Mouse (Mus musculus): ENCODE results near the gene Smg7. TPM values are rescaled to one million over a fixed set of nuclear protein-coding genes. Genes with fewer than 3 reads are reported as not detected.
A peak's percentile ranks its signal among the peaks of the same experiment; 100 is the strongest.

Gene Smg7
- polyA plus RNA-seq, 1 experiment, result 46.0 TPM

DNA sequence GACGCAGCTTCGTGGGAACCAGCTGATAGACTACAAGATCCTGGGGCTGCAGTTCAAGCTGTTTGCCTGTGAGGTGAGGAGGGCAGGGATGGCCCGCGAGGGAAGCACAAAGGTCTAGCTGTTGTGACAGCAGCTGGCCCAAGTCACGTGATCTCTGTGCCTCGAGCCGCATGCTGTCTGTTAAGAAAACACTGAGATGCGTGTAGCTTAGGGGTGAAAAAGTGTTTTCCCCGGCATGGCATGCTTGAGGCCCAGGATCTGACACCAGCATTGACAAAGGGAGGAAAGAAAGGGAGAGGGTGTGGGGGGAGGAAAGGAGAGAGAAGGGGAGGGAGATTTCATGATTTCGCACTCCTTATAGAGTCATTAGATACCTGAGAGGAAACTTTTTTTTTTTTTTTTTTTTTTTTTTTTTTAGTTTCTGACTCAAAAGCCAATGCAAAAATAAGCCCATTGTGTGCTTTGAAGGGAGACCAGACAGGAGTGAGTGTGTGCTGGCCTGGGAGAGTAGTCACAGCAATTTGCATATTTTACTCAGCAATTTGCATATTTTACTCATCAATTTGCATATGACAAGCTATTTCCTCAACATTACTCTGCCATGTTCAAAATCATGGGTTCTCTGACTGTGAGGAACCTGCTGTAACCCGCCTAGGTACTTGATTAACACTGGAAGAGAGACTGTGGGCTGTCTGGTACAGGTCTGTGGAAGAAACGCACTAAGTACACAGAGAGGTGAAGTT, 85.2 kb downstream of the Smg7 start:
- H3K27ac ChIP-seq (ENCODE audit: insufficient read depth, low read length), result no peak overlapping the region
- no peak for TF ChIP-seq CTCF (IDR thresholded peaks at IDR 0.05; ENCODE audit: extremely low read depth, insufficient read depth, low read length)
- TF ChIP-seq POLR2A (IDR thresholded peaks at IDR 0.05; ENCODE audit: extremely low read depth, insufficient read depth, low read length), result no peak
- peaks cover 8% of the 10 kb centered on the region; the same call in 1 of the 2 replicates for H3K4me1 ChIP-seq (ENCODE audit: control insufficient read depth, insufficient read depth, low read length)
- no peak overlapping the region for H3K4me3 ChIP-seq (ENCODE audit: insufficient read depth, low read length)

DNA sequence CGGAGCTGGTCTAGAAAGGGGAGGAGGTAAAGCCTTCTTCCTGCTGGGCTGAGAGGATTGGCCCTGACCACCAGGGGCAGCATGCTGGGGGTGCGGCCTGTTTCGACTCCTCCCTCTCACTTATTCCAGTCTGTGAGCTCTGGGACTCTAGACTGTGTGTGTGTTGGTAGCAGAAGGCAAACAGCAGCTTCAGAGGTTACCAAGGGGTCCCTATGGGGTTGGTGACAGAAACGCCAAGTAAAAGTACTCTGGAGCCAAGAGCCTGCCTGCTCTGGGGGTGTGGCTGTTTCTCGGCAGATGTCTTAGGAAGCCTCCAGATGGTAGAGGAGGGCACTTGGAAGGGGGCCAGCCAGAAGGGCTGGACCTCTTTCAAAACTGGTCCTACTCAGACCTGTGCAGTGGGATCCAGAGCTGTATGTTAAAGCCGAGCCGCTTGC, 87.2 kb downstream of the Smg7 start:
- no peak overlapping the region for H3K4me3 ChIP-seq (ENCODE audit: insufficient read depth, low read length)
- TF ChIP-seq POLR2A (IDR thresholded peaks at IDR 0.05; ENCODE audit: extremely low read depth, insufficient read depth, low read length), result no peak
- peak; percentile 26; the same call in 1 of the 2 replicates for TF ChIP-seq CTCF (IDR thresholded peaks at IDR 0.05; ENCODE audit: extremely low read depth, insufficient read depth, low read length)
- H3K27ac ChIP-seq (ENCODE audit: insufficient read depth, low read length), result no peak overlapping the region
- H3K4me1 ChIP-seq (ENCODE audit: control insufficient read depth, insufficient read depth, low read length), result peaks cover 5% of the 10 kb centered on the region; the same call in 1 of the 2 replicates

DNA sequence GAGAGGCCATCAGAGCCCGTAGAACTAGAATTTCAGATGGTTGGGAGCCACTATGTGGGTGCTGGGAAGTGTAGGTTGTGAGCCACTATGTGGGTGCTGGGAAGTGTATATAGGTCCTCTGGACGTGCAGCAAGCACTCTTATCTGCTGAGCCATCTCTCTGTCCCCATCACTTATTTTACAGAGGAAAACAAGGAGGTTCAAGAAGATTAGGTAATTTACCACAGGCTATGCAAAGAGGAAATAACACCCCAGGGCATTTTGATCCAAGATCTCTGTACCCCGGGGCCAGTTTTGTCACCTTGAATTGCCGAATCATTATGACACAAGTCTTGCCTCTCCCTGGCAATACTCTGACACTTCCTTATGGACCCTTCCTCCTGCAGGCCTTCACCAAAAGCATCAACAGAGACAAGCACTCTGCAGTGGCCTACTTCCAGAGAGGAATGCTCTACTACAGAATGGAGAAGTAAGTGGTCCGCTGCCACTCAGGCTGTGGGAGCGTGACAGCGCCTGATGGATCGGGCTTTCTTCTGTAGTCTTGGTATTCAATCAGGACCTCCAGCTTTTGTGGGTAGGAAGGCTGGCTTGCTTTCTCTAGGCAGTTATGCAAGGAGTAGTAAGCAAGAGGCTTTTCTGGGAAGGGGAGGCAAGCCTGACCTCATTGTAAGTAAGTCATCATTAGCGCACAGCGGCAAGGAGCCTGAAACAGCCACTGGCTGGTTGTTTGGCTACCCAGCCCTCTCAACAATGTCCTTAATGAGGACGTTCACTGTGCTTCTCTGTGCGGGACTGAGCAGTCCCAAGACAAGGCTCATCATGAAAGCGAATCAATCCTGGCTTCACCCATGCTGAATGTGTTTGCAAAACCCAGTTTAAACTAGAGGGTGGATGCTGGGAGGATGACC, 91.7 kb downstream of the Smg7 start:
- Histone ChIP-seq H3K27ac (ENCODE audit: insufficient read depth, low read length) (no peak overlapping the region), H3K4me1 (ENCODE audit: control insufficient read depth, insufficient read depth, low read length) (peaks cover 6% of the 10 kb centered on the region; the same call in 1 of the 2 replicates), H3K4me3 (ENCODE audit: insufficient read depth, low read length) (no peak overlapping the region)
- no peak for TF ChIP-seq POLR2A (IDR thresholded peaks at IDR 0.05; ENCODE audit: extremely low read depth, insufficient read depth, low read length)
- TF ChIP-seq CTCF (IDR thresholded peaks at IDR 0.05; ENCODE audit: extremely low read depth, insufficient read depth, low read length), result no peak

DNA sequence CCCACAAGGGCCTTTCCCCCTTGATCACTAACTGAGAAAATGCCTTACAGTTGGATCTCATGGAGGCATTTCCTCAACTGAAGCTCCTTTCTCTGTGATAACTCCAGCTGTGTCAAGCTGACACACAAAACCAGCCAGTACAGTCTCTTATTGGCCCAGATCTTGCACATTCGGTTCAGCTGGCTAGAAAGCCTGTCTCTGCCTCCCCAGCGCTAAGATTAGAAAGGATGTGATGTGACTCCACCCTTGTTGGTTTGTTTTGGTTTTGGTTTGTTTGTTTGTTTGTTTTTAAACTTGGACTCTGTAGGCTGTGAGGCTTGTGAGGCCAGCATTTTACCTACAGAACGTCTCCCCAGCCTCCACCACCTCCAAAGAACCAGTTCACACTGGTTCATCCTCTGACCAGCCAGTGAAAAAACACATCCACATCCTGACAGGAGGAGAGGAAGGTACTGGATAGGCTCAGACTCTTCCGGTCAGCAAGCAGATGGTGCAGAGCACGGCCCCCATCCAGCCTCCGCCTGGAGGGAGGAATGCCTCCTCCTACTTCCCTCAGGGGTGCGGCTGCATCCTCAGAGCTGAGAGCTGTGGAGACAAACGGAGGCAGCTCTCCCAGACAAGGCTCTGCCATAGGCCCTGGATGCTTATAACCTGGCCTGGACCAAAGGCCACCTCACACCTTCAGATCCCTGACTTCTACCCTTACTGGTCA, 92.7 kb downstream of the Smg7 start:
- H3K27ac ChIP-seq (ENCODE audit: insufficient read depth, low read length), result no peak overlapping the region
- TF ChIP-seq POLR2A (IDR thresholded peaks at IDR 0.05; ENCODE audit: extremely low read depth, insufficient read depth, low read length), result no peak
- no peak for TF ChIP-seq CTCF (IDR thresholded peaks at IDR 0.05; ENCODE audit: extremely low read depth, insufficient read depth, low read length)
- peaks cover 5% of the 10 kb centered on the region; the same call in 1 of the 2 replicates for H3K4me1 ChIP-seq (ENCODE audit: control insufficient read depth, insufficient read depth, low read length)
- no peak overlapping the region for H3K4me3 ChIP-seq (ENCODE audit: insufficient read depth, low read length)

DNA sequence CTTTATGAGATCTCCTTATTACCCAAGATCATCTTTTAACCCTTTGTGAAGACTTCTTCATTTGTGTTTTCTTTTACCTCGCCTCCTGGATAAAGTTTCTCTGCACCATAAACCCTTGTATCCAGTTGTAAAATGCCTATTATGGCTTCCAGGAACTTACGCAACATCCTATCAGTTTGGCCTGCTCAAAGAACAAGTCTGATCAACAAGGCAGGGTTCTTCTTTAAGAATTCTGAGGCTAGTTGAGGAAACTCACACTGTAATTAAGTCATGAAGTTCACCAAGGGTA, 94.1 kb downstream of the Smg7 start:
- no peak for TF ChIP-seq POLR2A (IDR thresholded peaks at IDR 0.05; ENCODE audit: extremely low read depth, insufficient read depth, low read length)
- no peak for TF ChIP-seq CTCF (IDR thresholded peaks at IDR 0.05; ENCODE audit: extremely low read depth, insufficient read depth, low read length)

DNA sequence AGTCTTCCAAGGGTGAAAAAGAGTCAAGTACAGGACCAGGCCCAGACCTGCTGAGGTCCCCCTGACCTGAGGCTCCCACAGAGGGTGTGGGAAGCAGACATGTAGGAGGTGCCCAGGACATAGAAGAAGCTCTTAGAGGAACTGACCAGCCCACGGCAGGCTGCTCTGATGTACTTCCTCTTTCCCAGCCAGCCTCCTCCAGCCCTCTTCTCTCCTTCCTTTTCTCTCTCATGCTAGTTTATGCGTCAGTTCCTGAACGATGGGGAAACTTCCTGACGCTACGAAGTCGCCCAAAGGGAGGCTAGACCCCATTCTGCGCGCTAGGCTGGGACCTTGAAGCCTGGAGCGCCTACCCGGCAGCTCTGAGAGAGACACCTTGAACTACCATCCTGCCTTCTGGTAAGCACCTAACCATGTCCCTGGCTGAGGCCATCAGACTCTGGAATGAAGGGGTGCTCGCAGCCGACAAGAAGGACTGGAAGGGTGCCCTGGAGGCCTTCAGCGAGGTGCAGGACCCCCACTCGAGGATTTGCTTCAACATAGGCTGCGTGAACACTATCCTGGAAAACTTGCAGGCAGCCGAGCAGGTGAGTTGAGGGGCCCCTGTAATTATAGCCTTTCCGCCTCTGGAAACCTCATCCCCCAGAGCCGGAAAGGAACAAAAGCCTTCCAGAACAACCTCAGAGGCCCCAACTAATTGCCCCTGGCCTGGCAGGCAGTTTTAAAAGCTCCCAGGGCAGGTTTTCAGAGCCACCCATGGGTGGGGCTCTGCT, 94.6 kb downstream of the Smg7 start:
- Histone ChIP-seq H3K4me3 (ENCODE audit: insufficient read depth, low read length) (no peak overlapping the region), H3K4me1 (ENCODE audit: control insufficient read depth, insufficient read depth, low read length) (peaks cover 5% of the 10 kb centered on the region; the same call in 1 of the 2 replicates), H3K27ac (ENCODE audit: insufficient read depth, low read length) (no peak overlapping the region)
- TF ChIP-seq CTCF (IDR thresholded peaks at IDR 0.05; ENCODE audit: extremely low read depth, insufficient read depth, low read length) (no peak), POLR2A (IDR thresholded peaks at IDR 0.05; ENCODE audit: extremely low read depth, insufficient read depth, low read length) (no peak)

More for the DNA sequence above, 94.1 kb downstream of the Smg7 start:
- Histone ChIP-seq H3K4me1 (ENCODE audit: control insufficient read depth, insufficient read depth, low read length) (peaks cover 5% of the 10 kb centered on the region; the same call in 1 of the 2 replicates), H3K4me3 (ENCODE audit: insufficient read depth, low read length) (no peak overlapping the region), H3K27ac (ENCODE audit: insufficient read depth, low read length) (no peak overlapping the region)

DNA sequence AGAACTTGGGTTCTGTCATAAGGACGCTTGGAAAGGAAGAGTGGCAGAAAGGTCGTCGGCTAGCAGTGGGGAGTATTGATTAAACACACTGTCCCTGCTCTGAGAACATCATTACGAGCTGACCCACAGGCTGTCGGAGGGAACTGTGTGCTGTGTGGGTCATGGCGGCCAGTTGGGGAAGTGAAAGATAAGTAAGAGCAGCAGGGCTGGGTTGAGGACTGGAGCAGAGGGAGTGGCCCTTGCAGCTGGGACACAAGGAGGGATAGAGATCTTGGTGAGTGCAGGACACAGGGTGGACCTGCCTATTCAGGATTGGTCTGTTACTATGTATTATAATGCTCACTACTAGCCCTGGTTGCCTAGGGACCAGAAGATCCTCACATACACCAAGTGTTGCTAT, 97.5 kb downstream of the Smg7 start:
- TF ChIP-seq POLR2A (IDR thresholded peaks at IDR 0.05; ENCODE audit: extremely low read depth, insufficient read depth, low read length) (no peak), CTCF (IDR thresholded peaks at IDR 0.05; ENCODE audit: extremely low read depth, insufficient read depth, low read length) (no peak)
- no peak overlapping the region for H3K4me3 ChIP-seq (ENCODE audit: insufficient read depth, low read length)

DNA sequence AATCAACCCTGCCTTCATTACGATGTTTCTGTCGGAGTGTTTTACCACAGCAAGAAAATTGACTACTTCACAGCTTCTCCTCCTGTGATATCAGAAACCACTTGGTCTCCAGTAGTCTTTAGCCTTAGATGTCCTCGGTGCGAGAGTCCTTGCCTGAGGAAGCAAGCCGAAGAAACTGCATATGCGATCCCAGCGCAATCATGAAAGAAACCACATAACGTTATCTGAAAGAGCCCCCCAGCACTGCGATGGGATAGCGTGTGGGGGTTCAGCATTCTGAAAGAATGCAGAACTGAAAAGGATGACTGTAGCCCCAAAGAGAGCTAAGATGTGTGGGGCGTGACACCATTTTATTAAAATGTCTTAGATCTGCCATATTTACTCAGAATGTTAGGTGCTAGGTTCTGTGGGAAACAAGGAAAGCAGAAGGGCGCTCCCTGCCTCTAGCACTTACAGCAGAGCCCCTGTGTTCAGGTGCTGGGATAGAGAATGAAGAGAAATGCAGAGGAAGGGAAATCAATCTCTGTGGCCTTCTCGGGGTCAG, 101.7 kb downstream of the Smg7 start:
- Histone ChIP-seq H3K27ac (ENCODE audit: insufficient read depth, low read length) (no peak overlapping the region), H3K4me1 (ENCODE audit: control insufficient read depth, insufficient read depth, low read length) (peaks cover 5% of the 10 kb centered on the region; the same call in 1 of the 2 replicates), H3K4me3 (ENCODE audit: insufficient read depth, low read length) (no peak overlapping the region)
- TF ChIP-seq CTCF (IDR thresholded peaks at IDR 0.05; ENCODE audit: extremely low read depth, insufficient read depth, low read length) (no peak), POLR2A (IDR thresholded peaks at IDR 0.05; ENCODE audit: extremely low read depth, insufficient read depth, low read length) (no peak)

More for the DNA sequence above, 97.5 kb downstream of the Smg7 start:
- Histone ChIP-seq H3K4me1 (ENCODE audit: control insufficient read depth, insufficient read depth, low read length) (peaks cover 8% of the 10 kb centered on the region), H3K27ac (ENCODE audit: insufficient read depth, low read length) (no peak overlapping the region)

Measured in cortical plate, adult 2 months (tissue).